Mouse (Mus musculus): ENCODE measurements around the gene Klhl35. TPM values are rescaled to one million over a fixed set of nuclear protein-coding genes. Genes with fewer than 3 reads are reported as not detected.

The Klhl35 gene
- polyA plus RNA-seq, 1 experiment, result 2.4 TPM

- Histone ChIP-seq H3K4me3 (replicated peaks) (peak overlapping the region; percentile 92), H3K36me3 (replicated peaks; ENCODE audit: low read length) (peaks cover 28% of the 10 kb centered on the region), H3K4me1 (peaks cover 71% of the 10 kb centered on the region), H3K9me3 (peaks cover 21% of the 10 kb centered on the region), H3K27me3 (replicated peaks) (peaks cover 78% of the 10 kb centered on the region)
- TF ChIP-seq FLI1 (IDR thresholded peaks at IDR 0.05; ENCODE audit: low read length) (no peak), GATA1 (IDR thresholded peaks at IDR 0.05; ENCODE audit: borderline replicate concordance, low read length) (no peak)
Measured at GRCm38 (mm10) chr7:99468283-99469132, 2.7 kb downstream of the Klhl35 start.

- peaks cover 13% of the 10 kb centered on the region for H3K9me3 ChIP-seq
- peaks cover 67% of the 10 kb centered on the region for H3K27me3 ChIP-seq (replicated peaks)
- TF ChIP-seq GATA1 (IDR thresholded peaks at IDR 0.05; ENCODE audit: borderline replicate concordance, low read length), result no peak
- no peak for TF ChIP-seq FLI1 (IDR thresholded peaks at IDR 0.05; ENCODE audit: low read length)
- peaks cover 42% of the 10 kb centered on the region for H3K36me3 ChIP-seq (replicated peaks; ENCODE audit: low read length)
- H3K4me3 ChIP-seq (replicated peaks), result no peak overlapping the region
- peaks cover 81% of the 10 kb centered on the region for H3K4me1 ChIP-seq
Measured at GRCm38 (mm10) chr7:99469680-99470405, 4.0 kb downstream of the Klhl35 start.

GRCm38 (mm10) chr7:99471578-99471977 is 5.8 kb downstream of the Klhl35 start:
- Histone ChIP-seq H3K27me3 (replicated peaks) (peaks cover 50% of the 10 kb centered on the region), H3K36me3 (replicated peaks; ENCODE audit: low read length) (peaks cover 55% of the 10 kb centered on the region), H3K4me3 (replicated peaks) (no peak overlapping the region), H3K4me1 (peaks cover 78% of the 10 kb centered on the region), H3K9me3 (peaks cover 7% of the 10 kb centered on the region; the same call in 1 of the 2 replicates)
- TF ChIP-seq GATA1 (IDR thresholded peaks at IDR 0.05; ENCODE audit: borderline replicate concordance, low read length), result no peak
- TF ChIP-seq FLI1 (IDR thresholded peaks at IDR 0.05; ENCODE audit: low read length), result no peak

- peaks cover 4% of the 10 kb centered on the region; the same call in 1 of the 2 replicates for H3K9me3 ChIP-seq
- H3K4me3 ChIP-seq (replicated peaks), result no peak overlapping the region
- peaks cover 28% of the 10 kb centered on the region for H3K27me3 ChIP-seq (replicated peaks)
- H3K36me3 ChIP-seq (replicated peaks; ENCODE audit: low read length), result peaks cover 77% of the 10 kb centered on the region
- TF ChIP-seq FLI1 (IDR thresholded peaks at IDR 0.05; ENCODE audit: low read length), result no peak
- no peak for TF ChIP-seq GATA1 (IDR thresholded peaks at IDR 0.05; ENCODE audit: borderline replicate concordance, low read length)
- peaks cover 76% of the 10 kb centered on the region for H3K4me1 ChIP-seq
Measured at GRCm38 (mm10) chr7:99473638-99474407, 8.0 kb downstream of the Klhl35 start.

- H3K4me1 ChIP-seq, result peaks cover 76% of the 10 kb centered on the region
- no peak overlapping the region for H3K4me3 ChIP-seq (replicated peaks)
- H3K9me3 ChIP-seq, result no peaks in the 10 kb centered on the region
- TF ChIP-seq GATA1 (IDR thresholded peaks at IDR 0.05; ENCODE audit: borderline replicate concordance, low read length) (no peak), FLI1 (IDR thresholded peaks at IDR 0.05; ENCODE audit: low read length) (no peak)
- peaks cover 16% of the 10 kb centered on the region for H3K27me3 ChIP-seq (replicated peaks)
- peaks cover 89% of the 10 kb centered on the region for H3K36me3 ChIP-seq (replicated peaks; ENCODE audit: low read length)
Measured at GRCm38 (mm10) chr7:99474836-99475561, 9.2 kb downstream of the Klhl35 start.

- peaks cover 10% of the 10 kb centered on the region for H3K27me3 ChIP-seq (replicated peaks)
- TF ChIP-seq GATA1 (IDR thresholded peaks at IDR 0.05; ENCODE audit: borderline replicate concordance, low read length) (no peak), FLI1 (IDR thresholded peaks at IDR 0.05; ENCODE audit: low read length) (no peak)
- H3K4me3 ChIP-seq (replicated peaks), result no peak overlapping the region
- no peaks in the 10 kb centered on the region for H3K9me3 ChIP-seq
- peaks cover 76% of the 10 kb centered on the region for H3K4me1 ChIP-seq
- H3K36me3 ChIP-seq (replicated peaks; ENCODE audit: low read length), result peaks cover 94% of the 10 kb centered on the region
Measured at GRCm38 (mm10) chr7:99475562-99475911, 9.7 kb downstream of the Klhl35 start.

- TF ChIP-seq FLI1 (IDR thresholded peaks at IDR 0.05; ENCODE audit: low read length) (no peak), GATA1 (IDR thresholded peaks at IDR 0.05; ENCODE audit: borderline replicate concordance, low read length) (no peak)
- Histone ChIP-seq H3K27me3 (replicated peaks) (peaks cover 1% of the 10 kb centered on the region), H3K4me1 (peaks cover 77% of the 10 kb centered on the region), H3K36me3 (replicated peaks; ENCODE audit: low read length) (peaks cover 94% of the 10 kb centered on the region), H3K9me3 (no peaks in the 10 kb centered on the region), H3K4me3 (replicated peaks) (peak overlapping the region; percentile 51)
Measured at GRCm38 (mm10) chr7:99476558-99477114, 10.8 kb downstream of the Klhl35 start.

- no peak for TF ChIP-seq FLI1 (IDR thresholded peaks at IDR 0.05; ENCODE audit: low read length)
- TF ChIP-seq GATA1 (IDR thresholded peaks at IDR 0.05; ENCODE audit: borderline replicate concordance, low read length), result no peak
- no peak overlapping the region for H3K4me3 ChIP-seq (replicated peaks)
- peaks cover 94% of the 10 kb centered on the region for H3K36me3 ChIP-seq (replicated peaks; ENCODE audit: low read length)
- H3K9me3 ChIP-seq, result no peaks in the 10 kb centered on the region
- peaks cover 81% of the 10 kb centered on the region for H3K4me1 ChIP-seq
- no peaks in the 10 kb centered on the region for H3K27me3 ChIP-seq (replicated peaks)
Measured at GRCm38 (mm10) chr7:99477235-99477634, 11.4 kb downstream of the Klhl35 start.

- H3K27me3 ChIP-seq (replicated peaks), result peaks cover 6% of the 10 kb centered on the region
- TF ChIP-seq GATA1 (IDR thresholded peaks at IDR 0.05; ENCODE audit: borderline replicate concordance, low read length) (no peak), FLI1 (IDR thresholded peaks at IDR 0.05; ENCODE audit: low read length) (no peak)
- H3K4me3 ChIP-seq (replicated peaks), result peak overlapping the region; percentile 96
- H3K9me3 ChIP-seq, result no peaks in the 10 kb centered on the region
- peaks cover 48% of the 10 kb centered on the region for H3K36me3 ChIP-seq (replicated peaks; ENCODE audit: low read length)
- H3K4me1 ChIP-seq, result peaks cover 58% of the 10 kb centered on the region
Measured at GRCm38 (mm10) chr7:99482637-99483036, 16.8 kb downstream of the Klhl35 start.

Data from megakaryocyte, embryonic 14.5 days (primary cell).